Mouse (Mus musculus) naive thymus-derived CD4-positive, alpha-beta T cell, adult 2 months (primary cell): ENCODE data around the gene Plppr4.

ENCODE experiments used
- DNase-seq: peaks from one replicate; pipeline ENCODE4 v3.0.0-alpha.2; 2011; ENCODE audit warnings: low read depth

The Plppr4 gene

GRCm38 (mm10) chr3:117360528-117360927 lies at the start of gene Plppr4:
Gene Plppr4 (minus strand): TSS chr3:117360876.
- no peak for DNase-seq

DNA sequence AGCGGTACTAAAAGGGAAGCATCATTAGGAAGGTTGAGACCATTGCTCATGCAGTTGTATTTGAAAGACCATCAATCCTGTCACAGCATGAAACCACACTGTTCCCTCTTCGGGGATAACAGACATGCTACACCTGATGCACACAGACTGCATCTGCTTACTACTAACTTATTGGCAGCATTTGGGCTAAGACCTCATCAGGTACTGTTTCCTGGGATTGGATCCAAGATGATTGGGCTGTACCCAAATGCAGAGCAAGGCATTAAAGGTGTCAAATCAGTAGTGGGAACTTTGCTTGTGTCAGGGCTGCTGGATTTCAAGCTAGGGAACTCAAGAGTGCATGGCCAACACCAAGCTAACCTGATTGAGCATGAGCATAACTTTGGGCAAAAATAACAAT lies 45.1 kb upstream of the Plppr4 start:
- no peak for DNase-seq

GRCm38 (mm10) chr3:117403740-117404139 lies 43.1 kb upstream of the Plppr4 start:
- DNase-seq, result no peak

- no peak for DNase-seq
These were observed 5.4 kb upstream of the Plppr4 start for GRCm38 (mm10) chr3:117366041-117366440.

GRCm38 (mm10) chr3:117359686-117360521 lies 772 bp downstream of the Plppr4 start:
- no peak for DNase-seq

DNA sequence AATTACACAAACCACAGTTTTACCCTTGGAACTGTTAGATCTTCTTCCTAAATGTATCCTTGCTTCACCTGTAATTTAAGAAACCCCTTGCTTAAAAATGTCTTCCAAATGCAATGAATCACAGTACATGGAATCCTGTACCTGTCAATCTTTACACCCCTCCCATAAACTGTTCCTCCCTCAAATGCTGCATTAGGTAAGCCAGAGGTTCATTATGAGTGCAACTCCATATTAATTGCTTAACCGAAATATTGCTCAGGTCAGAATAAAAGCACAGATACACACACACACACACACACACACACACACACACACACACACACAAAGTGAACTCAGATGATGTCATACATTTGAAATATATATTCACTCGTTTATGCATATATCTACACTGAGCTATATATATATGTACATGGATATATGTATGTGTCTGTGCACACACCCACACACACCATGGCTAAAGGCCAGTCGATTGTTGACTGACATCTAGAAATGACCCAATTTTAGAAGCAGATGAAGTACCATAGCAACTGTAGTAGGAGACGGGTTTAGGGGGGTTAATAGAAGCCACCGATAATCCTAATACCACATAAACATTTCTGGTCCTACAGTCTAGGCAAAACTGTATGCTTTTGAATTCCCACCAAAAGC lies 1.6 kb downstream of the Plppr4 start:
- no peak for DNase-seq

- DNase-seq, result no peak
These were observed 3.3 kb downstream of the Plppr4 start for GRCm38 (mm10) chr3:117357367-117357766.

- no peak for DNase-seq
These were observed 6.7 kb downstream of the Plppr4 start for GRCm38 (mm10) chr3:117353940-117354339.

DNA sequence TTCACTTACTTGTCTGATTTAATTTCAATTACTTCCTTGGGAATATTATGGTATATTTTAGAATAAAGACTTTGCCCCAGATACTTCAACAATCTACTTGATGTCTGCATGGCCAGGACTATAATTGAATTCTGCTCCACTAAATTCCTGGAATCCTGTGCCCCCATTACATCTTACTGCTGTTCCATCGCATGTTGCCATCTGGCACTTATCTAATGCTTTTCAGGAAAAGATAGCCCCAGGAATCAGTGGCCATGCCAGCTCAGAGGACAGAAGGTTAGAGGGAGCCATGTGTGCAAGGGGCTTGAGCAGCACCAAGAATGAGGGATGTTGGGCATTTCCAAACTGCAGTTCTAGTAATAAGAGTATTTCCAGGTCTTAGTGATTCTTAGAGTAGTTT lies 14.3 kb downstream of the Plppr4 start:
- no peak for DNase-seq

DNA sequence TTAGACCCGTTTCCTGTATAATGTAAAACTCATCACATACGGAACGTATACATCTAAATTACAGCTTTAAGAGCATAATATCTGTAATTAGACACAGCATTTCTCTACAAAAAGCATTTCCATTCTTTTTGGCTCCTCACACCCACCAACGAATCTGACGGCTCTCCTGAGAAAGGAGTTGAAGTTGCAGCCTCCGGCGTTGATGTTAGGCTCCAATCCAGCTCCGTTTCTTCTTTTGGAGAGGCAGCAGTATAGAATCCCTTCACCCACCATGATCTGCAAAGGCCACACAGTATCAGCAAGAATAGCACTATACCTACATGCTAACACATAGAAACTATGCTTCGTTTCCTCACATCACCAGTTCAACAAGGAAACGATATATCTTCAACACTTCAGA lies 29.2 kb downstream of the Plppr4 start:
- DNase-seq, result no peak

DNA sequence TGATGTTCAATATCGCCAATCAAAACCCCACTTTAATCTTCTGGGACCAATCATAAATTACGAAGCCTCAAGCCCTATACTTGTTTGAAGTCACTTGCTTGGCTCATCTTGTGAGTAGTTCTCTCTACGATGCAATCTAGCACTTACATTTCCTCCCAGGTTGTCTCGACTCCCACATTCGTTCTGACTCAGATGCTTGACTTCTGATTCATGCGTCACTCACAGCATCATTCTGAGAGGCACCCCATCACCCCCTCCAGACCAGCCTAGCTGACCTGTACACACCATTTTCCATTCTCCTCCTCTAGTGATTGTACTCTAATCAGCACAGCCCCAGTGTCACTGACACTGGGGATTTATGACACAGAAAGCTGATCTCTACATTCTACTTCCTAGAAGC lies 31.2 kb downstream of the Plppr4 start:
- DNase-seq, result no peak

GRCm38 (mm10) chr3:117326551-117326950 lies 34.1 kb downstream of the Plppr4 start:
- no peak for DNase-seq

- no peak for DNase-seq
These were observed 41.0 kb downstream of the Plppr4 start for GRCm38 (mm10) chr3:117319671-117320070.

GRCm38 (mm10) chr3:117313339-117313738 lies 47.3 kb downstream of the Plppr4 start:
- DNase-seq, result no peak

GRCm38 (mm10) chr3:117312097-117312496 lies 48.6 kb downstream of the Plppr4 start:
- DNase-seq, result no peak

DNA sequence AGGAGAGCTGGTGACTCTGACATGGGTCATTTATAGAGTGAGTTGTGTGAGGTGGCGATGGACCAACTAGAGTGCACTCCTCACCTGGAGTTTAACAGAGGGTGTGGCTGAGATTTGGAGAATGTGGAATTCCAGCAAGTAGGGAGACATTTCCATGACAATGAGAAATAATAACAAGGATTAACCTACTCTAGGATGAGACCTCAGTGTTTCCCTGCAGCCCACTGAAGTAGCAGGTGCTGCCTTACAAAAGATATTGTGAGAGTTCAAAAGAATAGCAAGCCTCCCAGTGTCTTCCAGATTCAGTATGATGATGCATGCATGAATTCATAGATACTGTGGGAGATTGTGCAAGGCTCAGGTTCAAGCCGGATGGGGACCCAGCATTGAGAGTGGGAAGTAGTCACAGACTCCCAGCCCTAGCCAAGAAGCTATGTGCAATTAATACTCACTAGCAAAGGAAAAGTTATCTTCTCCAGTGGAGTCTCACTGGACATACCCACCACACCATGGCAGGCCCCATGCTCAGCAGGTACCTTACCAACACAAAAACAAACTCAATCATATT lies 49.8 kb downstream of the Plppr4 start:
- no peak for DNase-seq

DNA sequence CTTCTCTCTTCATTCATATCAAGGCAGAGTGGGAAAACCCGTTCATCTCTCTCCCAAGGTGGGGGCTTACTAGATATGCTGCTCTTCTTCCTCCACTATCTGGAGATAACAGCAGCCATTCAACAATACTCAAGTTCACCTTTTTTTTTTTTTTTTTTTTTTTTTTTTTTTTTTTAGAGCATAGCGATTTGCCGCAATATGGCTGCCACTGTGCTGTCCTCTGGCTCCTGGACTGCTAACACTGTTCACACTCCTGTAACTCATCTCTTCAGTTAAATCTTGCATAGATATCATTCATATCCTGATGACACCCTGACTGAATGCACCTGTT lies 51.1 kb downstream of the Plppr4 start:
- no peak for DNase-seq

DNA sequence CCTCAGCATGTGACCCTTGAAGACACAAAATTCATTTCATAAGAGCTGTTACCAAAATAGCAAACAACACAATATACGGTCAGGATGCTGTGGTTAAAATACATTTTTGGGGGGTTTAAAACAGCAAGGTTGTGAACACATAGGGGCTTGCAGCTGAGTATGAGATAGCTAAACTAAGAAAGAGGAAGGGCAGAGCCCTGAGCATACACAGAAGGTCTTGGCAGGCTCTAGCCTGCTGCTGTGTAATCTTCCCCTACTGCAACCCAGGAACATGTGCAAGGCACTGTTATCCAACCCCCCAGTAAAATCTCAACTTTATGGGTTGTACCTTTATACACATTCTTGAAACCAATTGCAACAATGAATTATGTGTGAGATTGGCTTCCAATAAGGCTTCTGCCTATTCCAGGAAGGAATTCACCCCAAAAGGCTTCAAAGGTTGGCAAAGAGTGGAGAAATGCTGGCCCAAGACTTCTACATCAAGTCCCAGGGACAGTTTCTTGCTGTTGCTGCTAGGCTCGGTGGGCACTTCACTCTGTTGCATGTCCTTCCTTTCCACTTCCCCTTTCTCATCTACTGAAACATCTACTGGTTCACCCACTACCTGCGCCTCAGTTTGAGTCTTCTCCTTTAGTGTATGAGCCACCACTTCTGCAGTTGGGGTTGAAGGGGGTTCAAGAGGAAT lies 51.6 kb downstream of the Plppr4 start:
- no peak for DNase-seq

GRCm38 (mm10) chr3:117307555-117307954 lies 53.1 kb downstream of the Plppr4 start:
- no peak for DNase-seq

DNA sequence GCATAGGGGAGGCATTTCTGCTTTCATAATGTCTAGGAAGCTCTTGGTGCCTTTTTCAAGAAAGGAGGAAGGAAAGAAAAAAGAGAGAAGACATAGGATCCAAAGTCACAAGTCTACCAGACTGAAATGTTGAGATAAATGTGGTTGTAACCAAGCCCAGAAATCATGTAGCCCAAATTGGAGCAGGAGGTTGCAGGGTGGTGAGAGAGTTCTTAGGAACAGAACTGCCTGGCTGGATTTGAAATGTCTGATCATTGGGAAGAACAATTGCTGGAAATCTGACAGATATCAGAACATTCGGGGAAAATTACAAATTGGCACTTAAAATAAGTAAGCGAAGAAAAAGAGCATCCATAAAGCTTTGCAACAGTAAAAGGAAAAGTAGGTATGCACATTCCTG lies 56.6 kb downstream of the Plppr4 start:
- no peak for DNase-seq

GRCm38 (mm10) chr3:117300735-117301271 lies 59.9 kb downstream of the Plppr4 start:
- DNase-seq, result no peak

DNA sequence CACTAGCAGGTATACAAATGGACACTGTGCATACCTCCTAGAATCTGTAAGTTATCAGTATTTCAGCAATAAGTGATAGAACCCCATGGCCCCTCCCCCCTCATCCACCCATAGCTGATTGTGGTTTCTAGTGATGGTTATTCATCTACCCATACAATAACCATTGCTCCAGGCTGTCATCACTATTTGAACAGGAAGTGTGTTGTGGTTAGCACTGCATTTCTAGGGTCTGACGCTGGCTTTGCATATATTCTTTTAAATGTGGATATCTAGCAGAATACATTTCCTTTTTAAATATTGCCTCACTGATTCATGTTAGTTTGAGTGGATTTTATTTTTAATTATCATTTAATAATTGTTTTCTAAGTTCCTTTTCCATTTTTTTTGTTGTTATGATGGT lies 62.9 kb downstream of the Plppr4 start:
- DNase-seq, result no peak
